Mouse (Mus musculus) WW6 (cell line): ENCODE measurements at regions not wholly inside any gene's neighbourhood (a gene's known extent, or its start where the extent isn't known, plus 50 kb on each side); places are given as distances from the start of the nearest gene placed in this dataset.
"Not testable (repeated sequence)": the region's sequence is repeated elsewhere in the genome, so short reads cannot be mapped to it uniquely, and the experiment has no call there.

Experiments
- DNase-seq: peaks from one replicate; pipeline ENCODE4 v3.0.0-alpha.2; 2013; ENCODE audit warnings: low read depth, low spot score

DNA sequence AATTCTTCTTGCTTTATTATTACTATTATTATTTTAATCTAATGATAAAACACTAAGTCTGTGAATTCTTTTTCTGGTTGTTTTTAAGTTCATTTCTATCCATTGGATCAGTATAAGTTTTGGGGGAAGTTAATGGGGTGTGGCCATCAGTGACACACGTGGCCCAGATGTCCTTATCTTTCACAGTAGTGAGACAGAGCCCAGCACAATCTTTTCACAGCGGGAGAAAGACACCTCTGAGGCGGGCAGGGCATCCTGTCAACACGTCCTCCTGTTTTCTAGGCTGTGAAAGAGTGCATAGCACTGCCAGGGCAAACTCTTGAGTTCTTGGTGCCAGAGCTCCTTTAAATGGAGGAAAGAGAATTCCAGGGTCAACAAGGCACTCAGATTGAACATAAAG is 162.1 kb downstream of the Ifng start:
- DNase-seq = no peak

GRCm38 (mm10) chr10:118603857-118604414 is 163.1 kb downstream of the Ifng start:
- no peak for DNase-seq

DNA sequence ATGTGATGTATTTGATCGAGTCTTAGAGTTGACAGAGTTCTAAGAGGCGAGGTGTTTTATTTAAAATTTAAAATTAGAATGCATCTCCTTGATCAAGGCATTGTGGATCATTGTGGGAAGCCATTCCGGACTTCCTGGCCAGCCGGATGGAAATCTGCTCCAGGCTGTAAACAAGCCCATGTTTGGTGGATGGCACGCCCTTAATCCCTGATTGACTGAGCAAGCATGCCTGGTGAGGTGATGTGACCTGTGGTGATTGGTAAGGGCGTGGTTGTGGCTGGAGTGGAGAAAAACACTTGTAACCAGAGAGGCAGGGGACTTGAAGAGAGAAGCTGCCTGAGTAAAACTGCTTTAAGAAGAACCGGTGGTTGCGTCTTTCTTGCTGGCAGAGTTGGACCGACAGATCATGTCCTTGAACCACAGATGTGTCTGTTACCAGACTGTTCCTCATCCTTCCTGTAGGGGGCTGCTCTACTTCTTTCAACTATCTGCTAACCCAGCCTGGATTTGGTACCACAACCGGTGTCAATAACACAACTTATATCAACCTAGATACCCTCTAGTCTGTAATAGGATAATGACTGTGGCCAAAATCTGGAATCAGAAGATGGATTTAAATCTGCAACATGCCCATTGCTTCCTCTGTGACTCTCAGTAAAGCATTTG is 164.4 kb downstream of the Ifng start:
- DNase-seq = no peak

DNA sequence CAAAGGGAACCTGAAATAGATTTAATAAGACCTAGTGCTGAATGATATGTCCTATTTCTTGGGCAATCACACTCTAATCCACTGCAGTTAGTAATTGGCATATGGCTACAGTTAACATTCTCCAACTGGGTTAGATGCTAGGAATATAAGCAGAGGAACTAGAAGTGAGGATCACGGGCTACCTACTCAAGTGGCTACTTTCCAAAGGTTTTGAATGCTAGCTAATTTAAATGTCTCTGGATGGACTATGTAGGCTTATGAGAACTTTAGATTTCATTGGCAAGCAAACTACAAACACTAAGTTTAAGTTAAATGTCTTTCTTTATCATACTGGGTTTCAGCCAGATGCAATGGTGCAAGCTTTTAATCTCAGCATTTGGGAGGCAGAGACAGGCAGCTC is 166.6 kb downstream of the Ifng start:
- no peak for DNase-seq

DNA sequence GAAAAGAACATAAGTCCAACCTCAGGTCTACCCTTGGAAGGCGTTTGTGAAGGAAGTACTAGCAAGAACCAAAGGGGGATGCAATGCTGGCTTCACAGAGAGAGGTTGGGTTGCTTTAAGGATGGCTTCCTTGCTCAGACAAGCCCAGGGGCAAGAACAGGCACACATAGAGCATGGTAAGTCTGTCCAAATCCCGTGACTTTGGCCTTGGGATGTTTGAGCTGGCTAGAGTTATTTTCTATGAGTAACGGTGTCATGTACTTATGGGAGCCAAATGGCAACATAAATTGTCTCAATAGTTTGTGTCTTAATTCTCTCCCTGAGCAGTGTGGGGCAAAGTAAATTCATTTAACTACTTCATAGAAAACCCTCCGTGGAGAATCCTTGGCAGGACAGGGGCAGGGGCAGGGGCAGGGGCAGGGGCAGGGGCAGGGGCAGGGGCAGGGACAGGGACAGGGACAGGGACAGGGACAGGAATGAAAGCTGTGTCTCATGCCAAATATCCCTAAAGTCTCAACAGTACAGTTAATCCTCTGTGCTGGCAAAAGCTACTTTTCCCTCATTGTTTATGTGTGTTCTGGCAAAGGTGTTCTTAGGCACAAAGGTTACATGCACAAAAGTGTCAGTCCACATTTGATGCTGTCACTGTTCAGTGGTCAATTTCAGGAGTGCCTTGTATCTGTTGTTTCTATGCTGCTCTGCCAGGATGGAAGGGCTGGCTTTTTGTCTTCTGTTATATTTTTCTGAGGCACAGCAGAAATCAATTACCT is 167.7 kb downstream of the Ifng start:
- no peak for DNase-seq

DNA sequence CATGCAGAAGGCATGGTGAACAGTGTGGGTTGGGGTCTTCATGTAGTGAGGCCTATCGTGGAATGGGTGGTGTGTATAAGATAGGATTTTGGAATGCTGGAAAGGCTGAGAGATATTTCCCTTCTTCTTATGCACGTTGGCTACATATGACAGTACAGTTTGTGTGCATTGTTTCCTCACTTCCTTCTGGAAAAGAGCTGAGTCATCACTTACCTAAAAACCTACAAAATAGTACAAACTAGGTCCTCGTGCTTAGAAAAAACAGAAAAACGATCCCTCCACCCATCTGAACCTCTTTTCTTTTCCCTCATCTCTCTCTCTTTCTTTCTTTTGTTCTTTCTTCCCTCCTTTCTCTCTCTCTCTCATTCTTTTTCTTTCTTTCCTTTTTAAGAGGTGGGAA is 168.3 kb downstream of the Ifng start:
- no peak for DNase-seq

DNA sequence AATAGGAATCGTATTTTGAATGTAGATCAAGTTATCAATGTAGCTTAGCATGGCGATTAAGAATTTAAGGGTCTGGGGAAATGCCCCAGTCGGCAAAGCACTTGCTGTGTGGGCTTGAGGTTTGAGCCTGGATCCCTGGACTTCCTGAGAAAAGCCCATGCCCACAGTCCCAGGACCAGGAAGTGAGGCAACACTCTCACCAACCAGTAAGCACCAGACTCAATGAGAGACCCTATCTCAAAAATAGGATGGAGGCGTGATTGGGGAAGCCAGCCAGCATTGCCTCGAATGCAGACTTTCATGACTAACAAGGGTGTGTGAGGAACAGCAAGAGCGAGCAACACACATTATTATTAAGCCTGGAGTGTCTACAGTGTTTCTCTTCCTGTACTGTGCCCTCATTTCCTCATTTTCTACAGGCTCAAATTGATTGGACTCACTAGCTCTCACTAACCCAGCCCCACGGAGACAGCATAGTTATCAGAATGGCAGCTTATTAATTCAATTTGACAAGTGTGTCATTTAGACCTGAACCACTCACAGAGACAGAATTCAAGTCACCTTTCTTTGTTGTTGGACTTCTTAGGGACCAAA is 170.1 kb downstream of the Ifng start:
- no peak for DNase-seq

DNA sequence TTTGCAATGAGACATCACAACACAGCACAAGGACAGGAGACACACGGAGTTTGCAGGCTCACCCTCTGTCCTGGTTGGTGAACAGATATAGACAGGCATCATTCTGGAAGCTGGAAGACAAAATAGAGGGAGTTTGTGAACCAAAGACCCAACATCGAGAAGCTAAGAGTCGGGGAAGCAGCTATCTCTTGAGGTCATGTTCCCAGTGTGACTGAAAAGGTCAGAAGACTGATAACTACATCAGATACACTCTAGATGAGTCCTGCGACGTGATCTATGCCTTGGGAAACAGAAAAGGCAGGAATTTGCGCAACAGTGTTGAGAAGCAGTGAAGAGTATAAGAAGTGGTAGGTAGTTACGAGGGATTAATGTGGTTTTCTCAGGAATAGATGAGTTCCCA is 171.2 kb downstream of the Ifng start:
- DNase-seq = no peak

- DNase-seq = no peak
Measured at GRCm38 (mm10) chr10:118613056-118613695, 172.3 kb downstream of the Ifng start.

- DNase-seq = no peak
Measured at GRCm38 (mm10) chr10:118614251-118614865, 173.5 kb downstream of the Ifng start.

DNA sequence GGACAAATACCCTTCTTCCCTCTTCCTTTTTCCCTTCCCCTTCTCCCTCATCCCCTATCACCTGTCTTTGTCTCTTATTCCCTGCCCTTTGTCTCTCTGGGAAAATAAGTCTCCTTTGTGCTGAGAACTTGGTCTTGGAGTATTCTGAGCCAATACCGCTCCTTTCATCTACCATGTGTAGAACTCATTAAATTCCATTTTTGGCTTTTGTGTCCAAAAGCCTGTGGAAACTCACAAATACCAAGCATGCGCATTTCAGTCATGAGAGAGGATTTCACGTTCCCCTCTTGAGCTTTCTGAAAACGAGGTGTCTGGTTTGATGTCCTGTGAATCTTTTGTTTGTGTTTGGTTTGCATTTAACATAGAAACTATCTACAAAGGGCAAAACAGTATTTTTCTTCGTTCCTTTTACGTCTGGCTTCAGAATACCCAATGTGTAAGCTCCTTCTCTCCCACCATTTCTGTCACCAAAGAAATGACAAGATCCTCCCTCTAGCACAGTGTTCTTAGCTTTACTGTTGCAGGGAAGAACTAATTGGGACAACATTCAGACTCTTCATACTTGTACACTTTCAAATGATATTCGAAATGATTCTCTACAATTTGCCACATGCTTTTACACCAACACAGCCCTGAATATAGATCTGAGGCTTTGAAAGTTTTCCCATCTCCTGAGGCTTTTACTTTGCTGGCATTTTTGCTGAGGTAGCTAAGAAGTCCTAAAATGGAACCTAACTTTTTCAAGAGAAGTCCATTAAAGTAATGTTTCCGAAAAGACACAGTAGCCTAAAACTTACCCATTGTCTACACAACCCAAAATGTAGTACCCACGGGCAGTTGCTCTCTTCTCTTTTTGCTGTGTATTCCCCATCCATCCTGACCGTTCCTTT is 174.5 kb downstream of the Ifng start:
- DNase-seq = no peak

- DNase-seq = no peak
Measured at GRCm38 (mm10) chr10:118616031-118616615, 175.3 kb downstream of the Ifng start.

GRCm38 (mm10) chr10:118617291-118618044 is 176.6 kb downstream of the Ifng start:
- no peak for DNase-seq

- DNase-seq = not testable (repeated sequence)
Measured at GRCm38 (mm10) chr10:118618251-118618650, 177.4 kb downstream of the Ifng start.

GRCm38 (mm10) chr10:118618766-118619600 is 178.1 kb downstream of the Ifng start:
- no peak for DNase-seq

GRCm38 (mm10) chr10:118619601-118620000 is 178.8 kb downstream of the Ifng start:
- no peak for DNase-seq

DNA sequence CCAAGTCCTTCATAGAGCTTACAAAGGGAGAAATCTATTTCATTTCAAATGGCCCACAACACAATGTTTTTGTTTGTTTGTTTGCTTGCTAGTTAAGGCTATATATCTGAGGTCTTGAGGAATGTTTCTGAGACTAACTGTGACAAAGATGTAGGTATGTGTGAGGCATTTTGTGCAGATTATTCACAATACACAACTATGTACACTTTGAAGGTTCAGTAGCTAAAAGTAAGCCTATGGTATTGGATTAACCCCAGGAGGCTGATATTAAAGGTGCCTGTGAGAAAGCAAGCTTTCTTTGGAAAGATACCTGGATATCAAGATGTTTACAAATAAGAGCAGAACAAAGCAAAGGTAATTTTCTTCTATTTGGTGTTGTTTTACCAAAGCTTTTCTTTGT is 179.8 kb downstream of the Ifng start:
- no peak for DNase-seq

DNA sequence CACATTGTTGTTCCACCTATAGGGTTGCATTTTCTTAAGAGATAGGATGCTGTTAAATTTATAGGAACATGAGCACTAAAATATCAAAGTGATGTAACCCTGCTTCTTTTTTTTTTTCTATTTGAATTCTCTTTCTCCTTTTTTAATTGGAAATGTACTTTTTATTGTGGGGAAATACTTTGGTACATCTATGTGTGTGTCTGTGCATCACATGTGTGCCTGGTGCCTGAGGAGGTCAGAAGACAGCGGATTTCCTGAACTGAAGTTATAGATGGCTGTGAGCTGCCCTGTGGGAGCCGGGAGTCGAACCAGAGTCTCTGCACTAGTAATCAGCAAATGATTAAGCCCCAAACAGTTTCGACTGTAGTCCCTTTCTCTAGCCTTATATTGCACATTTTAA is 180.7 kb downstream of the Ifng start:
- no peak for DNase-seq

DNA sequence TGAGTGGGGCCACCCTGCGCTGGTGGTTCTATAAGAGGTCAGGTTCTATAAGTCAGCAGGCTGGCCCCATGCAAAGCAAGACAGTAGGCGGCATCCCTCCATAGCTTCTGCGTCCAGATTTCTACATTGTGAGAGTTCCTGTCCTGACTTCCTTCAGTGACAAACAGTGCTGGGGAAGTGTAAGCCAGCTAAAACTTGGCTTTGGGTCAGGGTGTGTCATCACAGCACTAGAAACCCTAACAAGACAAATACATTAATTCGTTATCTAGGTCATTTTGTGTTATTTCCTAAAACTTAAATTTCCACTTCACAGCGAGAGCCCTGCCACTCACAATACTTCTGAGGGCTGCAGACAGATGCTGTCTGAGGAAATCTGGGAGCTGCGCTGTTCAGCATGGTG is 181.3 kb downstream of the Ifng start:
- no peak for DNase-seq
